Mouse (Mus musculus) testis, adult 2 months (tissue): ENCODE results near the gene Ralgapa2. TPM values are rescaled to one million over a fixed set of nuclear protein-coding genes. Genes with fewer than 3 reads are reported as not detected.

ENCODE experiments used
- H3K27ac ChIP-seq: fragments of 200-500 bp; 2 replicates; pipeline ENCODE4 v1.5.1; 2012; ENCODE audit warnings: low read depth, low read length; ENCODE audit not compliant: control insufficient read depth, insufficient read depth
- H3K27me3 ChIP-seq: fragments of 200-500 bp; 2 replicates; pipeline ENCODE4 v1.6.1; 2012; ENCODE audit warnings: mild to moderate bottlenecking, low read length, moderate library complexity; ENCODE audit not compliant: control insufficient read depth, insufficient read depth
- H3K36me3 ChIP-seq: fragments of 200-500 bp; 2 replicates; pipeline ENCODE4 v1.6.1; 2012; ENCODE audit warnings: mild to moderate bottlenecking, low read length; ENCODE audit not compliant: control insufficient read depth, insufficient read depth
- H3K4me1 ChIP-seq: fragments of 200-500 bp; 2 replicates; pipeline ENCODE4 v1.6.1; 2012; ENCODE audit warnings: low read length; ENCODE audit not compliant: control insufficient read depth, insufficient read depth
- H3K4me3 ChIP-seq: fragments of 200-500 bp; 2 replicates; pipeline ENCODE4 v1.5.1; 2012; ENCODE audit warnings: low read depth, mild to moderate bottlenecking, low read length, moderate library complexity, mixed read lengths; ENCODE audit not compliant: control insufficient read depth
- CTCF ChIP-seq: fragments of 200-500 bp; IDR thresholded peaks from 2 replicates; pipeline ENCODE4 v1.5.1; 2012; ENCODE audit warnings: low read depth, mild to moderate bottlenecking, inconsistent platforms, low read length, moderate library complexity; ENCODE audit not compliant: control insufficient read depth, insufficient read depth, insufficient replicate concordance
- POLR2A ChIP-seq: fragments of 200-500 bp; IDR thresholded peaks from 2 replicates; pipeline ENCODE4 v1.6.1; 2012; ENCODE audit warnings: low read depth, mild to moderate bottlenecking, inconsistent platforms, low read length, moderate library complexity; ENCODE audit not compliant: control insufficient read depth
- polyA plus RNA-seq: library from polyadenylated mRNA; depleted of rRNA; stranded (reverse); fragments of >200 nt; gene quantifications from 2 replicates; pipeline ENCODE4 v1.2.3, GENCODE M21; 2012

The Ralgapa2 gene
- polyA plus RNA-seq, 1 experiment: 8.8 TPM

GRCm38 (mm10) chr2:146330772-146331281 is 181.3 kb downstream of the Ralgapa2 start:
- Histone ChIP-seq H3K4me1 (no peaks in the 10 kb centered on the region), H3K27me3 (no peaks in the 10 kb centered on the region), H3K36me3 (peaks cover 1% of the 10 kb centered on the region; the same call in 1 of the 2 replicates), H3K4me3 (no peak overlapping the region), H3K27ac (no peak overlapping the region)
- no peak for TF ChIP-seq CTCF
- TF ChIP-seq POLR2A: no peak

GRCm38 (mm10) chr2:146330101-146330500 is 182.0 kb downstream of the Ralgapa2 start:
- Histone ChIP-seq H3K4me1 (no peaks in the 10 kb centered on the region), H3K36me3 (peaks cover 1% of the 10 kb centered on the region; the same call in 1 of the 2 replicates), H3K27ac (no peak overlapping the region), H3K27me3 (no peaks in the 10 kb centered on the region), H3K4me3 (no peak overlapping the region)
- TF ChIP-seq POLR2A (no peak), CTCF (no peak)

- H3K36me3 ChIP-seq: no peaks in the 10 kb centered on the region
- TF ChIP-seq POLR2A: no peak
- no peak for TF ChIP-seq CTCF
- H3K27me3 ChIP-seq: no peaks in the 10 kb centered on the region
- no peak overlapping the region for H3K27ac ChIP-seq
- no peak overlapping the region for H3K4me3 ChIP-seq
- H3K4me1 ChIP-seq: no peaks in the 10 kb centered on the region
These were observed 185.5 kb downstream of the Ralgapa2 start for GRCm38 (mm10) chr2:146326654-146327053.

GRCm38 (mm10) chr2:146324907-146325715 is 187.0 kb downstream of the Ralgapa2 start:
- no peak overlapping the region for H3K4me3 ChIP-seq
- H3K27me3 ChIP-seq: no peaks in the 10 kb centered on the region
- H3K36me3 ChIP-seq: no peaks in the 10 kb centered on the region
- TF ChIP-seq CTCF (no peak), POLR2A (no peak)
- no peaks in the 10 kb centered on the region for H3K4me1 ChIP-seq
- no peak overlapping the region for H3K27ac ChIP-seq

- no peak overlapping the region for H3K27ac ChIP-seq
- TF ChIP-seq POLR2A: no peak
- TF ChIP-seq CTCF: no peak
- H3K4me1 ChIP-seq: no peaks in the 10 kb centered on the region
- no peak overlapping the region for H3K4me3 ChIP-seq
- H3K27me3 ChIP-seq: no peaks in the 10 kb centered on the region
- no peaks in the 10 kb centered on the region for H3K36me3 ChIP-seq
These were observed 187.8 kb downstream of the Ralgapa2 start for GRCm38 (mm10) chr2:146324140-146324906.

DNA sequence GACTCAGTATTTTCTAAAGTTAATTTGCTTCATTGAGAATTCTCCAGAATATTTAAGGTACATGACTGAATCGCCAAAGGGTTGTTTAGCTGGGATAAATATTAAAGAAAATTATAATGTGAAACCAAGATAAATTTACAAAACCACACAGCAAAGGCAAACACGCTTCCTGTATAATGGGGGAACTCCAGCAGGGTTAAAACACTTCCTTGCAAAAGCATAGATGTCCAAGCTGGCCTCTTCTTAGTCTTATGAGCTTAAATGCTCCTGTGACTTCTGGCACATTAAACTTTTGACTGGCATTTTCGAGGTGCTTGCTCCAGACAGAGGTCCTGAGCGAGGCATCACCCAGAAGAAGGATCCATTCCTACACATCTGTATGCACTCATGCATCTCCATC is 188.6 kb downstream of the Ralgapa2 start:
- Histone ChIP-seq H3K27me3 (no peaks in the 10 kb centered on the region), H3K27ac (no peak overlapping the region), H3K4me3 (no peak overlapping the region), H3K4me1 (no peaks in the 10 kb centered on the region), H3K36me3 (no peaks in the 10 kb centered on the region)
- TF ChIP-seq CTCF (no peak), POLR2A (no peak)

DNA sequence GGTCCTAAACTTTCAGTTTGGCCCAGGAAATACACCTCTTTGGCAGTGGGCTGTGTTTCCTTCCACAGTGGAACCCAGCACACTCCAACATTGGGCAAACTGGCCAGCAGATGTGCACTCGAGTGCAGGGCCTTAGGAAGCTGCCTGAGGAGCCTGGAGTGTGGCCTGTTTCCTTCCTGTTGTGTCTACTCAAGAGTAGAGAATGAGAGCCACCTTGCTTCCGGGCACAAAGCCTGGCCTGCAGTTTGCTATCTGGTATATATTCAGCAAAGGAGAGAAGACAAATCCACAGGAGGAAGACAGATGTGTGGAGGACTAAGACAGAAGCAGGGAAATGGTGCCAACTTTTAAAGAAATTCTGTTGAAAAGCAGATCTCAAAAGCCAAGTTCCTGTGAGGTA is 189.4 kb downstream of the Ralgapa2 start:
- no peak overlapping the region for H3K27ac ChIP-seq
- H3K36me3 ChIP-seq: no peaks in the 10 kb centered on the region
- no peak overlapping the region for H3K4me3 ChIP-seq
- H3K4me1 ChIP-seq: no peaks in the 10 kb centered on the region
- H3K27me3 ChIP-seq: no peaks in the 10 kb centered on the region
- no peak for TF ChIP-seq POLR2A
- TF ChIP-seq CTCF: no peak
